Mouse (Mus musculus): ENCODE data around the gene Arfgap1. TPM values are rescaled to one million over a fixed set of nuclear protein-coding genes. Genes with fewer than 3 reads are reported as not detected.

The Arfgap1 gene
- polyA plus RNA-seq, 2 experiments, result 16.6 to 20.6 TPM

DNA sequence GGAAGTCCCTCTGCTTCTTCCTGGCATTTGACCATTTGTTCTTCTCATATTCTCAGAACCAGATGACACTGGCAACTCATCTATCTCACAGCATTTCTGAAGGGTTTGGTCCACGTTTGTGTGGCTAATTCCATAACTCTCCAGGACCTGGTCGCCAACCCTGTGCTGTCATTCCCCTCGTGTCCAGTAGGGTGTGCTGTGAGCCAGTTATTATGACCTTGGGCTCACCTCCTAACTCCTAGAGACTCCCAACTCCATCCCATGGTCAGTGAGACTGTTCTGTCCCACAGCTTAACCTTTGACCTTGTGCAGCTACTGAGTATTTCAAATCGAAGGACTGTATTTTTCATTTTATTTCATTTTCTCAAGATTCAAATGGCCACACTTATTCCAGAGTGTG, 41.8 kb upstream of the Arfgap1 start:
- H3K27ac ChIP-seq, result no peak overlapping the region
- WGBS (ENCODE audit: insufficient replicate concordance), result 3% methylated on average over 4 of the region's 4 CpGs
- H3K4me3 ChIP-seq (ENCODE audit: insufficient read depth in 1 of 2, low read depth in 2 of 2, low read length in 2 of 2), result no peak overlapping the region
- H3K4me2 ChIP-seq (ENCODE audit: low read depth), result no peak overlapping the region
- H3K4me1 ChIP-seq (replicated peaks; ENCODE audit: control insufficient read depth in 2 of 2, insufficient read depth in 2 of 2, low read length in 1 of 2), result peaks cover 0 to 5% of the 10 kb centered on the region in 2 experiments; a peak in 3 of 4 replicates
- H3K9ac ChIP-seq (replicated peaks), result no peak overlapping the region
- DNase-seq (ENCODE audit: low read depth in 3 of 3, low spot score in 3 of 3) (peak; percentile 34 to 44 (median 38)), ATAC-seq (ENCODE audit: insufficient read depth) (no peak)
- no peaks in the 10 kb centered on the region for H3K27me3 ChIP-seq (ENCODE audit: control insufficient read depth, insufficient read depth, low read length)
- no peaks in the 10 kb centered on the region for H3K36me3 ChIP-seq (replicated peaks; ENCODE audit: control insufficient read depth, insufficient read depth, low read depth)
- TF ChIP-seq EP300 (IDR thresholded peaks at IDR 0.05; ENCODE audit: low read depth) (no peak), CTCF (IDR thresholded peaks at IDR 0.05; ENCODE audit: low read depth) (peak; percentile 95)
- no peaks in the 10 kb centered on the region for H3K9me3 ChIP-seq (ENCODE audit: control insufficient read depth, low read length)

- Histone ChIP-seq H3K4me2 (ENCODE audit: low read depth) (no peak within 1 kb of the TSS), H3K36me3 (replicated peaks; ENCODE audit: control insufficient read depth, insufficient read depth, low read depth) (no peaks in the 10 kb centered on the region), H3K4me3 (ENCODE audit: insufficient read depth in 1 of 2, low read depth in 2 of 2, low read length in 2 of 2) (no peak within 1 kb of the TSS), H3K4me1 (replicated peaks; ENCODE audit: control insufficient read depth in 2 of 2, insufficient read depth in 2 of 2, low read length in 1 of 2) (no peaks in the 10 kb centered on the region), H3K27ac (no peak within 1 kb of the TSS), H3K9me3 (ENCODE audit: control insufficient read depth, low read length) (no peaks in the 10 kb centered on the region), H3K27me3 (ENCODE audit: control insufficient read depth, insufficient read depth, low read length) (no peaks in the 10 kb centered on the region), H3K9ac (replicated peaks) (no peak within 1 kb of the TSS)
- DNase-seq (ENCODE audit: low read depth in 3 of 3, low spot score in 3 of 3) (no peak), ATAC-seq (ENCODE audit: insufficient read depth) (no peak)
- no peak for TF ChIP-seq CTCF (IDR thresholded peaks at IDR 0.05; ENCODE audit: low read depth)
- TF ChIP-seq EP300 (IDR thresholded peaks at IDR 0.05; ENCODE audit: low read depth), result no peak
- 57% methylated on average over 4 of the region's 4 CpGs for WGBS (ENCODE audit: insufficient replicate concordance)
Measured at GRCm38 (mm10) chr2:180928723-180929122, 38.3 kb upstream of the Arfgap1 start, which contains the start of gene Birc7. Gene Birc7, plus strand, starts transcription at chr2:180929023.

DNA sequence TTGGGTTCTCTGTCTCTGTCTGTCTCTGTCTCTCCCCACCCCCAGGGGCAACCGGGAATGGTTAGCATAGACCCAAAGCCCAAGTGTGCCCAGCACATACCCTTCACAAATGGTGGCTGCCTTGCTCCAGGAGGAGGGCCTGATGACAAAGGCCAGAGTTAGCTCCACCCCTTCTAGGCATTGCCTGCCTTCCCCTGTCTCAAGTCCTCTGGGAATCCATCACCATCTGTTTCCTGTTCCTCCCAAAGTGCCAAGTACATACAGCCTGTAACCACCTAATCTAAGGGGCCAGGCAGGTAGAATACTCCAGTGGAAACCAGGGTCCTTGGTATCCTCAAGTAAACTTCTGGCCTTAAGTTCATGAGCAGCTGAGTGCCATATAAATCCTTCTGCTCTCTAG, 34.6 kb upstream of the Arfgap1 start:
- H3K27ac ChIP-seq, result no peak overlapping the region
- H3K36me3 ChIP-seq (replicated peaks; ENCODE audit: control insufficient read depth, insufficient read depth, low read depth), result no peaks in the 10 kb centered on the region
- no peaks in the 10 kb centered on the region for H3K9me3 ChIP-seq (ENCODE audit: control insufficient read depth, low read length)
- H3K4me2 ChIP-seq (ENCODE audit: low read depth), result no peak overlapping the region
- no peak overlapping the region for H3K4me3 ChIP-seq (ENCODE audit: insufficient read depth in 1 of 2, low read depth in 2 of 2, low read length in 2 of 2)
- no peaks in the 10 kb centered on the region for H3K27me3 ChIP-seq (ENCODE audit: control insufficient read depth, insufficient read depth, low read length)
- DNase-seq (ENCODE audit: low read depth in 3 of 3, low spot score in 3 of 3) (no peak), ATAC-seq (ENCODE audit: insufficient read depth) (no peak)
- no peaks in the 10 kb centered on the region for H3K4me1 ChIP-seq (replicated peaks; ENCODE audit: control insufficient read depth in 2 of 2, insufficient read depth in 2 of 2, low read length in 1 of 2)
- 44% methylated on average over 1 of the region's 1 CpGs for WGBS (ENCODE audit: insufficient replicate concordance)
- TF ChIP-seq EP300 (IDR thresholded peaks at IDR 0.05; ENCODE audit: low read depth), result no peak
- TF ChIP-seq CTCF (IDR thresholded peaks at IDR 0.05; ENCODE audit: low read depth), result no peak
- H3K9ac ChIP-seq (replicated peaks), result no peak overlapping the region

DNA sequence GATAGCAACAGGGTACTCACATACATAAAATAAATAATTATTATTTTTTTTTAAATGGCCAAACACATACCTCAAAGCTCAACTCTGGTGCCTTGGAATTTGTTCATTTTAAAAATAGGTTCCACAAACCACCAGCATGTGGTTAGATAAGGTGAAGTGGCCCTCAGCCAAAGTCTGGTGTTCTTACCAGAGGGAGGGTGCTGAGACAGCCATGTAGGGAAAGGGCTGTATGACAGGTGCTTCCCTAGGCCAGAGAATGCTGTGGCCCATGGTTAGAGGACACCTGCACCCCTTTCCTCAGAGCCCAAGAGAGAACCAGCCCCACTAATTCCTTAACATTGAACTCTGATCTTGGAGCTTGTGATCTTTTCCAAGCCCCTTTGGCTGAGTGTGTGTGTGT, 26.8 kb upstream of the Arfgap1 start:
- ATAC-seq (ENCODE audit: insufficient read depth) (no peak), DNase-seq (ENCODE audit: low read depth in 3 of 3, low spot score in 3 of 3) (no peak)
- no peak overlapping the region for H3K9ac ChIP-seq (replicated peaks)
- H3K4me2 ChIP-seq (ENCODE audit: low read depth), result no peak overlapping the region
- no peaks in the 10 kb centered on the region for H3K36me3 ChIP-seq (replicated peaks; ENCODE audit: control insufficient read depth, insufficient read depth, low read depth)
- H3K4me1 ChIP-seq (replicated peaks; ENCODE audit: control insufficient read depth in 2 of 2, insufficient read depth in 2 of 2, low read length in 1 of 2), result no peaks in the 10 kb centered on the region
- no peak overlapping the region for H3K27ac ChIP-seq
- no peaks in the 10 kb centered on the region for H3K27me3 ChIP-seq (ENCODE audit: control insufficient read depth, insufficient read depth, low read length)
- H3K9me3 ChIP-seq (ENCODE audit: control insufficient read depth, low read length), result no peaks in the 10 kb centered on the region
- TF ChIP-seq CTCF (IDR thresholded peaks at IDR 0.05; ENCODE audit: low read depth), result no peak
- no peak overlapping the region for H3K4me3 ChIP-seq (ENCODE audit: insufficient read depth in 1 of 2, low read depth in 2 of 2, low read length in 2 of 2)

DNA sequence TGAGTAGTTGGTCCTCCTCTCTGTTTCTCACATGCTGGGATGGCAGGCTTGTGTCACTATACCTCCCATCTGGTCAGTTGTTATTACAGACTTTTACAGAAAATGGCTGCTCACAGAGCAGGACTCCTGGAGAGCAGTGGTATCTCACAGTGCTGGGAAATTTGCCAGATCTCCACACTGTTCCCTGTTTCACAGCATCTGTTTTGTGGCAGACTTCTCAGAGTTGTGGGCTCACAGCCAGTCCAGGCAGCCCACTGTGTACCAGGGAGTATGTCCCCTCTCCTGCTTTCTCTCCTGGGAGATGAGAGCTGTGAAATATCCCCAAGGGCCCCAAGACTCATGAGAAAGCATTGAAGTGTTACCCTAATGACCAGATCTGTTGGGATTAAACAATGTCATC, 25.2 kb upstream of the Arfgap1 start:
- no peak for ATAC-seq (ENCODE audit: insufficient read depth)
- TF ChIP-seq EP300 (IDR thresholded peaks at IDR 0.05; ENCODE audit: low read depth) (no peak), CTCF (IDR thresholded peaks at IDR 0.05; ENCODE audit: low read depth) (no peak)
- no peak overlapping the region for H3K27ac ChIP-seq
- no peak overlapping the region for H3K4me3 ChIP-seq (ENCODE audit: insufficient read depth in 1 of 2, low read depth in 2 of 2, low read length in 2 of 2)
- H3K36me3 ChIP-seq (replicated peaks; ENCODE audit: control insufficient read depth, insufficient read depth, low read depth), result no peaks in the 10 kb centered on the region
- H3K9me3 ChIP-seq (ENCODE audit: control insufficient read depth, low read length), result no peaks in the 10 kb centered on the region
- H3K9ac ChIP-seq (replicated peaks), result no peak overlapping the region
- H3K4me2 ChIP-seq (ENCODE audit: low read depth), result no peak overlapping the region
- no peaks in the 10 kb centered on the region for H3K27me3 ChIP-seq (ENCODE audit: control insufficient read depth, insufficient read depth, low read length)
- no peak for DNase-seq (ENCODE audit: low read depth in 3 of 3, low spot score in 3 of 3)
- H3K4me1 ChIP-seq (replicated peaks; ENCODE audit: control insufficient read depth in 2 of 2, insufficient read depth in 2 of 2, low read length in 1 of 2), result no peaks in the 10 kb centered on the region

DNA sequence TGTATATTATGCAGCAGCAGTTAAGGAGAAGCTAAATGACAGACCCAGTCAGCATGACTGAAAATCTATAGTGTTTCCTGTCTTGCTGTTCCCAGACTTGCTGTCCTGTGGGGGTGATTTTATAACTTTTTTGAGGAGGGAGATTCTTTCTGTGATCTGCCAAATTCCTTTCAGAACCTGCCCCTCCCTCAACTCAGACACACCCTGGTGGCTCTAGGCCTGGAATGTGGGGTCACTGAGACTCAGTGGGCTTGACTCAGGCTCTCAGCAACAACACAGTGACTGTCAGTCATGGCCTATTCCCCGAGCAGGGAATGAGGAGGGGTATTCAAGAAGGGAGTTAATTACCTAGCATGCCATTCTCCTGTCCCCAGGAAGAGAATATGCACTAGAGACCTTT, 17.1 kb upstream of the Arfgap1 start:
- 25% methylated on average over 1 of the region's 1 CpGs for WGBS (ENCODE audit: insufficient replicate concordance)
- DNase-seq (ENCODE audit: low read depth in 3 of 3, low spot score in 3 of 3) (no peak), ATAC-seq (ENCODE audit: insufficient read depth) (no peak)
- TF ChIP-seq CTCF (IDR thresholded peaks at IDR 0.05; ENCODE audit: low read depth) (no peak), EP300 (IDR thresholded peaks at IDR 0.05; ENCODE audit: low read depth) (no peak)
- H3K4me2 ChIP-seq (ENCODE audit: low read depth), result no peak overlapping the region
- no peaks in the 10 kb centered on the region for H3K9me3 ChIP-seq (ENCODE audit: control insufficient read depth, low read length)
- no peak overlapping the region for H3K4me3 ChIP-seq (ENCODE audit: insufficient read depth in 1 of 2, low read depth in 2 of 2, low read length in 2 of 2)
- no peaks in the 10 kb centered on the region for H3K4me1 ChIP-seq (replicated peaks; ENCODE audit: control insufficient read depth in 2 of 2, insufficient read depth in 2 of 2, low read length in 1 of 2)
- H3K27me3 ChIP-seq (ENCODE audit: control insufficient read depth, insufficient read depth, low read length), result peaks cover 27% of the 10 kb centered on the region
- no peak overlapping the region for H3K9ac ChIP-seq (replicated peaks)
- no peaks in the 10 kb centered on the region for H3K36me3 ChIP-seq (replicated peaks; ENCODE audit: control insufficient read depth, insufficient read depth, low read depth)
- H3K27ac ChIP-seq, result no peak overlapping the region
